Mouse (Mus musculus) forebrain, embryonic 12.5 days (tissue): Measurements from ENCODE around the gene Mecom. TPM values are rescaled to one million over a fixed set of nuclear protein-coding genes. Genes with fewer than 3 reads are reported as not detected.
"Not testable (repeated sequence)": the region's sequence is repeated elsewhere in the genome, so short reads cannot be mapped to it uniquely, and the experiment has no call there.

Experiments
- ATAC-seq: fragments of 200-750 bp; cut with Nextera tagmentation; 2 replicates; pipeline ENCODE4 v1.8.0; 2017; ENCODE audit warnings: moderate TSS enrichment; ENCODE audit not compliant: low FRiP score
- H3K27ac ChIP-seq: fragments of 300-500 bp; sonication (generic); 2 replicates; pipeline ENCODE4 v1.5.1; 2016; ENCODE audit warnings: mild to moderate bottlenecking
- H3K27me3 ChIP-seq: fragments of 300-500 bp; sonication (generic); 2 replicates; pipeline ENCODE4 v1.6.1; 2016; ENCODE audit warnings: mild to moderate bottlenecking
- H3K36me3 ChIP-seq: fragments of 300-500 bp; sonication (generic); replicated peaks from 2 replicates; pipeline ENCODE4 v1.6.1; 2016; ENCODE audit warnings: mild to moderate bottlenecking
- H3K4me1 ChIP-seq: fragments of 300-500 bp; sonication (generic); 2 replicates; pipeline ENCODE4 v1.6.1; 2016
- H3K4me2 ChIP-seq: fragments of 300-500 bp; sonication (generic); 2 replicates; pipeline ENCODE4 v1.6.1; 2016; ENCODE audit warnings: mild to moderate bottlenecking, moderate library complexity
- H3K4me3 ChIP-seq: fragments of 300-500 bp; sonication (generic); replicated peaks from 2 replicates; pipeline ENCODE4 v1.5.1; 2016; ENCODE audit warnings: mild to moderate bottlenecking
- H3K9ac ChIP-seq: fragments of 300-500 bp; sonication (generic); 2 replicates; pipeline ENCODE4 v1.6.1; 2016; ENCODE audit warnings: mild to moderate bottlenecking
- H3K9me3 ChIP-seq: fragments of 300-500 bp; sonication (generic); 2 replicates; pipeline ENCODE4 v1.6.1; 2016
- WGBS: fragments of 180-500 bp; shearing (Covaris S2); methylation state at CpG from one replicate; pipeline ENCODE4 v1.1.7; 2016; 5-methylcytosine and 5-hydroxymethylcytosine counted together
- polyA plus RNA-seq: library from polyadenylated mRNA; unstranded; fragments of >200 nt; fragmentation: Nextera tagmentation; extraction: Ambion mirVana; gene quantifications from 2 replicates; pipeline ENCODE4 v1.2.1, GENCODE M21; 2016

Mecom gene
- polyA plus RNA-seq, 1 experiment from 2014 or later = 12.2 TPM

- no peak overlapping the region for H3K4me2 ChIP-seq
- no peaks in the 10 kb centered on the region for H3K27me3 ChIP-seq
- no peaks in the 10 kb centered on the region for H3K9me3 ChIP-seq
- no peaks in the 10 kb centered on the region for H3K36me3 ChIP-seq
- no peak for ATAC-seq
- H3K4me3 ChIP-seq = no peak overlapping the region
- no peaks in the 10 kb centered on the region for H3K4me1 ChIP-seq
- 79% methylated on average over 11 of the region's 11 CpGs for WGBS
- H3K9ac ChIP-seq = no peak overlapping the region
- no peak overlapping the region for H3K27ac ChIP-seq
These were observed 908 bp downstream of the Mecom start for GRCm38 (mm10) chr3:30546831-30547369.

- WGBS = 80% methylated on average over 13 of the region's 13 CpGs
- Histone ChIP-seq H3K27ac (no peak overlapping the region), H3K4me2 (no peak overlapping the region), H3K27me3 (no peaks in the 10 kb centered on the region), H3K9ac (no peak overlapping the region), H3K4me3 (no peak overlapping the region), H3K36me3 (no peaks in the 10 kb centered on the region), H3K9me3 (no peaks in the 10 kb centered on the region), H3K4me1 (no peaks in the 10 kb centered on the region)
- ATAC-seq = no peak
These were observed 1.4 kb downstream of the Mecom start for GRCm38 (mm10) chr3:30546366-30546765.

DNA sequence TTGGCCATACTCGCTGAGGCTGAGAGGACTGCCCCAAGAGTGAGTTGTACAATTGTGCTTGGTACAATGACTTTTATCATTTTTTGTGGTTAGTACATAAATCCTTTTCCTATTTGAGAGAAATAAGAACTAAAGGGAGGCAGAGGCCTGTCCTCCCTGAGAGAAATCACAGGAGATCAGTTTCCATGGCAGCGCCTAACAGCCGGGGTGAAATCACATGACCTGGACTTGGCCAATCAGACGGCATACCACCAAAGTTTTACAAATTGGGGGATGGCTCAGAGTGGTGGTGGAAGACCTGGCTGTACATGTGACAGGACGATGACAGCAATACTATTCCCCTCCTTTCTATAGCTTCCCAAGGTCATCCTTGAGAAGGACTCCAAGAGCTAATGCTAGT is 2.6 kb downstream of the Mecom start:
- Histone ChIP-seq H3K36me3 (no peaks in the 10 kb centered on the region), H3K27ac (no peak overlapping the region), H3K4me2 (no peak overlapping the region), H3K4me3 (no peak overlapping the region), H3K4me1 (no peaks in the 10 kb centered on the region), H3K27me3 (no peaks in the 10 kb centered on the region), H3K9ac (no peak overlapping the region), H3K9me3 (no peaks in the 10 kb centered on the region)
- no peak for ATAC-seq
- 79% methylated on average over 5 of the region's 5 CpGs for WGBS

DNA sequence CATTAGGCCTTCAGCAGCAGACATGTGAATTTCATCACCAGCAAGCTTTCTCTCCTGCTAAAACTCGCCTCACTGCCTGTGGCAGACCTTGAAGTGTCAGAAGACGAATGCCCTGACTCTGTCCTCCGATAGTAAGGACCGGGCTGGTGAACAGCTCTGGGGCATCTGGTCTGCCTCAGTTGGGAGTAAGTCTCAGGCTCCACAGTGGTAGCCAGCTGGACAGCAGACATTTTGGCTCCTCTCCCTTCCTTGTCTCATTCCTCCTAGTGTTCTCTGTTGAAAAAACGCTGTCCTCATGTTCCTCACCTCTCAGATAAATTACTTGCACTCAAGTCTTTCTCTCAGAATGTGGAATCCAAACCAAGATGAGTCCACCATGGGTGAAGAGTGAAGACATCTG is 3.5 kb downstream of the Mecom start:
- Histone ChIP-seq H3K36me3 (no peaks in the 10 kb centered on the region), H3K4me3 (no peak overlapping the region), H3K4me2 (no peak overlapping the region), H3K9ac (no peak overlapping the region), H3K4me1 (no peaks in the 10 kb centered on the region), H3K9me3 (no peaks in the 10 kb centered on the region), H3K27ac (no peak overlapping the region), H3K27me3 (no peaks in the 10 kb centered on the region)
- no peak for ATAC-seq
- WGBS = 83% methylated on average over 5 of the region's 5 CpGs

GRCm38 (mm10) chr3:30535821-30536220 is 12.0 kb downstream of the Mecom start:
- Histone ChIP-seq H3K27me3 (no peaks in the 10 kb centered on the region), H3K4me3 (no peak overlapping the region), H3K4me1 (no peaks in the 10 kb centered on the region), H3K9me3 (no peaks in the 10 kb centered on the region), H3K36me3 (no peaks in the 10 kb centered on the region), H3K9ac (no peak overlapping the region), H3K4me2 (no peak overlapping the region), H3K27ac (no peak overlapping the region)
- no peak for ATAC-seq
- WGBS = 94% methylated on average over 11 of the region's 11 CpGs

DNA sequence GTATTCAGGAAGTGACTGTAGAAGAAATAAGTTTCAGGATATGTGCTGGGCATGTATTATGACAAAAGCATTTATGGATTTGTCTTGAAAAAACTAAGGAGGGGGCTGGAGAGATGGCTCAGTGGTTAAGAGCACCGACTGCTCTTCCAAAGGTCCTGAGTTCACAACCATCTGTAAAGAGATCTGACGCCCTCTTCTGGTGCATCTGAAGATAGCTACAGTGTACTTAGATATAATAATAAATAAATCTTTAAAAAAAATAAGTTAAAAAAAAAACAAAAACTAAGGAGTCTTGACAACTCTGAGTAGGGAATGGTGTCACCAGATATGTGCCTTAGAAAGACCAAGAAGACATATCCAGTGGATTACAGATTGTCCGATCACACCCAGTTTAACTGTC is 27.1 kb downstream of the Mecom start:
- not testable (repeated sequence) for H3K27ac ChIP-seq, H3K4me1 ChIP-seq, H3K36me3 ChIP-seq, H3K4me2 ChIP-seq, H3K4me3 ChIP-seq, ATAC-seq, H3K9ac ChIP-seq, H3K9me3 ChIP-seq
- 48% methylated on average over 3 of the region's 3 CpGs for WGBS
- peaks cover 13% of the 10 kb centered on the region for H3K27me3 ChIP-seq

DNA sequence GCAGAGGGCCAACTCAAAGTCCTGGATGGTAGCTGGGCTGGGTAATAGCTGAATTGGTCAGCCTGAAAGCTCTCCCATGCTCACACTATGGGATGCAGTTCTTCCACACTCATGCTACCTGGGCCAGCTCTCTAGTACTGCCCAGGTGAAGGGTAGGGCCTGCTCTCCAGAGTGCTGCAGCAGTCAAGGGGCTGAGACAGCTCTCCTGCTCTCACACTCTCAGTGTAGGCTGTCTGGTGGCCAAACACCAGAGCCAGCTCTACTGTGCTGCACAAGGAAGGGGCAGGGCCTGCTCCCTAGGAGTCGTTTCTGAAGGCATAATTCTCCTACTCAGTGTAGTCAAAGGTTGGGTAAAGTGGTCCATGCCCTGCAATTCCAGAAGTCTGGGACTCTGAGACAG is 28.4 kb downstream of the Mecom start:
- no peak overlapping the region for H3K4me3 ChIP-seq
- H3K9ac ChIP-seq = no peak overlapping the region
- ATAC-seq = no peak
- H3K27me3 ChIP-seq = peaks cover 24% of the 10 kb centered on the region
- no peak overlapping the region for H3K4me2 ChIP-seq
- peaks cover 11% of the 10 kb centered on the region for H3K4me1 ChIP-seq
- 64% methylated on average over 1 of the region's 1 CpGs for WGBS
- H3K27ac ChIP-seq = no peak overlapping the region
- no peaks in the 10 kb centered on the region for H3K36me3 ChIP-seq
- no peaks in the 10 kb centered on the region for H3K9me3 ChIP-seq

GRCm38 (mm10) chr3:30515795-30516170 is 32.0 kb downstream of the Mecom start:
- Histone ChIP-seq H3K27me3 (peaks cover 58% of the 10 kb centered on the region), H3K4me1 (peaks cover 32% of the 10 kb centered on the region), H3K4me3 (peak overlapping the region; percentile 42; the same call in 1 of the 2 replicates), H3K4me2 (peak overlapping the region; percentile 85), H3K9me3 (no peaks in the 10 kb centered on the region), H3K9ac (no peak overlapping the region), H3K36me3 (no peaks in the 10 kb centered on the region), H3K27ac (no peak overlapping the region)
- WGBS = 13% methylated on average over 9 of the region's 9 CpGs
- ATAC-seq = no peak

DNA sequence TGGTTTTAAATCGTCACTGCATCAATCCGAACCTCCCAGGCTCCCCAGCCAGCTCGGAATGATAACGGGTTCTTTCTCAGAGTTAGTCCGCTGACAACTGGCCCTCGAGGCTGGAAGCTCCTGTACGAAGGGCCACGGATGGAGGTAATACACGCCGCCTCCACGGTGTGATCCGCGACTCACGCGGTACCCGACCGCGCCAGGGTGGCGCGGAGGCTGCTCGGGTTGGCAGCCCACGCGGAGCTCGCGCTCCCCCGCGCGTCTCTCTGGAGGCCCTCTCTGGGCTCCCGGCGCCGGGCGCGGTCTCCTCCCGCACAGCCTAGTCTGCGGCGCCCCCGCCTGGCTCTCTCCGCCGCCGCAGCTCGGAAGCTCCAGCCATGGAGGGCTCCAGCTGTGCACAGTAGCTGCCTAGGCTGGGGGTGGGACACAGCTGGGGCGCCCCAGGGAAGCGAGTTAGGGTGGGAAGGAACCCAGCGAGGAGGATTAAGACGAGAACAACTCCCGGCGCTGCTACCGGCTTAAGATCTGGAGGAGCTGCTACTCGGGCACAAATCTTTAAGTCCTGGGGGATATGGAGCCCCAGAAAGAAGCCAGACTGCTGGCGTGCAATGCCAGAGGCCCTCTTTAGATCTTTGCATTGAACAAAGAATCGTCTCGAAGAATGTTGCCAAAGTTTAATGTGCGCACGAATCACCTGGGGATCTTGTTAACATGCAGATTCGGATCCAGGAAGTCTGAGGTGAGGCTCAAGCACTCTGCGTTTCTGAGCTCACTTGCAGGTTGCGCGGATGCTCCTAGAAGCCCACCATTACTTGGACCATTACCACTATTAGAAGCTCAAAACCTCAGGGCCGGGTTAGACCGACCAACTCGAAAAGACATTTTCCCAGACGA is 32.7 kb downstream of the Mecom start:
- H3K4me3 ChIP-seq = peak overlapping the region; percentile 42
- H3K9ac ChIP-seq = peak overlapping the region; percentile 3; the same call in 1 of the 2 replicates
- H3K27ac ChIP-seq = no peak overlapping the region
- H3K4me1 ChIP-seq = peaks cover 34% of the 10 kb centered on the region
- H3K27me3 ChIP-seq = peaks cover 64% of the 10 kb centered on the region
- H3K9me3 ChIP-seq = no peaks in the 10 kb centered on the region
- peak overlapping the region; percentile 85 for H3K4me2 ChIP-seq
- 1% methylated on average over 62 of the region's 62 CpGs for whole genome bisulfite sequencing
- ATAC-seq = peak; percentile 88
- H3K36me3 ChIP-seq = no peaks in the 10 kb centered on the region

DNA sequence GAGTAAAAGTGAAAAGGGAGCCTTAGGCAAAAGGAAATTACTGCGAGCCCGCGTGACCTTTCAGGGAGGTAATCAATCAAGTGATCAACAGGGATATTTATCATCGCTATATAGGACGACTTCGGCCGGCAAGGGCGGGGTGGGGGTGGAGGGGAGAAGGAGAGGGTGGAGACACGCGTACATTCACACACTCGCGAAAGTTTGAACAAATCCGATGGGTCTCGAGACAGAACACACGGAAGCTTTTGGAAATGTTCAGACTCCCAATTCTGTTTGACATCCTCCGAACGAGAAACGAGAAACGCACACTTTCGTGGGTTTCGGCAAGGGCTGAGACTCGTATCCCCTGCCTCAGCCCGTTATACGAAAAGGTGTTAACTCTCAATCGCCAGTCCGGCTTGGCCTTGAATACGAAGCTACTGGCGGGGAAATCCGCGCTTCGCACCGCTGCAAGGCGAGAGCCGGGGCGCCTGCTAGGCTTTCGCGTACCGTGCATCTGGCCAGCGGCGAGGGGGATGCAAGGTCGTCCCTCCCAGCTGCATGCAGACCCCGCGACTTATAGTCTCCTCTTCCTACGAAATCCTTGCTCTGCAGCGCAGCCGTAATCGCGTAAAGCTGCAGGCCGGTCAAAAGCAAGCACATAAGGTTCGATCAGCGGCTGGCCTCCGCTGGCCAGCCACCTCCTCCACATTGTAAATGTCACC is 33.6 kb downstream of the Mecom start:
- peak overlapping the region; percentile 85 for H3K4me2 ChIP-seq
- peaks cover 42% of the 10 kb centered on the region for H3K4me1 ChIP-seq
- H3K4me3 ChIP-seq = peak overlapping the region; percentile 42
- WGBS = under 1% methylated on average over 52 of the region's 52 CpGs
- no peak overlapping the region for H3K27ac ChIP-seq
- ATAC-seq = peak; percentile 22; the same call in 1 of the 2 replicates
- no peaks in the 10 kb centered on the region for H3K9me3 ChIP-seq
- H3K36me3 ChIP-seq = no peaks in the 10 kb centered on the region
- peak overlapping the region; percentile 50 for H3K9ac ChIP-seq
- H3K27me3 ChIP-seq = peaks cover 72% of the 10 kb centered on the region

GRCm38 (mm10) chr3:30513314-30513997 is 34.4 kb downstream of the Mecom start:
- Histone ChIP-seq H3K9me3 (no peaks in the 10 kb centered on the region), H3K36me3 (no peaks in the 10 kb centered on the region), H3K9ac (no peak overlapping the region), H3K4me2 (peak overlapping the region; percentile 85), H3K4me3 (peak overlapping the region; percentile 42), H3K27ac (no peak overlapping the region), H3K4me1 (peaks cover 47% of the 10 kb centered on the region), H3K27me3 (peaks cover 79% of the 10 kb centered on the region)
- WGBS = 2% methylated on average over 16 of the region's 16 CpGs
- no peak for ATAC-seq

DNA sequence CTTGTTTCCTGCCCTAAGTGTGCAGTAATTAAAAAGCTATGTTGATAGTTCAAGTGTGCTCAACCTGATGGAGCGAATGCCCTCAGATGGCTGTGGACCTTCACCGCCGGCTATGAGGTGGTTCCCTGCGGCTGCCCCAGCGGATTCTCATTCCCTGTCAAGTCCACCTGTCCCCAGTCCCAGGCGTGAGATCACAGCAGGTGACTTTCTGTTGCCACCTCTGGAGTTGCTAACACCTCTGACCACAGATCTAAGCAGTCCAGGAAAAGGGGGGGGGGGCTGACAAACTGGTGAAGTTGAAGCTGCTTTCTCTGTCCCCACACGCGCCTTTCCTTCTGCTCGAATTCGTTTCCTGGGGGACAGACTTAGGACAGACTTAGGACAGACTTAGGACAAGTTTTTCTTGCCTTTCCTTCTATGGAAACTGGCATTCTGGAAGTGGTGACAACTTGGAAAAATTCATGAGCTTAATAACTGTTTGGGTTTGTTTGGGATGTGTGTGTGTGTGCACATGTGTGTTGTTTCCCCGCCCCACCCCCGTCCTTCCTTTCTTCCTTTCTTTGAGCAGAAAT is 35.3 kb downstream of the Mecom start:
- Histone ChIP-seq H3K27ac (no peak overlapping the region), H3K4me3 (no peak overlapping the region), H3K9ac (no peak overlapping the region), H3K4me1 (peaks cover 56% of the 10 kb centered on the region), H3K27me3 (peaks cover 79% of the 10 kb centered on the region), H3K4me2 (no peak overlapping the region), H3K36me3 (no peaks in the 10 kb centered on the region), H3K9me3 (no peaks in the 10 kb centered on the region)
- WGBS = 4% methylated on average over 12 of the region's 12 CpGs
- no peak for ATAC-seq
